Mouse (Mus musculus): Measurements from ENCODE around the gene Ankfy1. TPM values are rescaled to one million over a fixed set of nuclear protein-coding genes. Genes with fewer than 3 reads are reported as not detected.
A peak's percentile ranks its signal among the peaks of the same experiment; 100 is the strongest.

Ankfy1 gene
- polyA plus RNA-seq, 1 experiment from 2014 or later = 7.9 TPM

GRCm38 (mm10) chr11:72686697-72687096 lies 3.1 kb upstream of the Ankfy1 start:
- Histone ChIP-seq H3K36me3 (ENCODE audit: insufficient read depth, low read length) (peaks cover 2% of the 10 kb centered on the region; the same call in 1 of the 2 replicates), H3K9me3 (ENCODE audit: low read length) (no peaks in the 10 kb centered on the region), H3K4me1 (ENCODE audit: insufficient read depth, low read depth, low read length) (peaks cover 9% of the 10 kb centered on the region; the same call in 1 of the 2 replicates), H3K9ac (replicated peaks; ENCODE audit: low read depth) (no peak overlapping the region), H3K27ac (ENCODE audit: low read length) (no peak overlapping the region), H3K27me3 (replicated peaks; ENCODE audit: insufficient read depth, low read length) (no peaks in the 10 kb centered on the region), H3K4me3 (ENCODE audit: low read depth, low read length) (no peak overlapping the region), H3K4me2 (replicated peaks; ENCODE audit: low read depth, low read length) (no peak overlapping the region)
- no peak for ATAC-seq
- TF ChIP-seq CTCF (IDR thresholded peaks at IDR 0.05) (no peak), EP300 (IDR thresholded peaks at IDR 0.05) (no peak)
- no peak for DNase-seq (ENCODE audit: low spot score)

- WGBS = 4% methylated on average over 5 of the region's 5 CpGs
- DNase-seq (ENCODE audit: low spot score) = peak; percentile 13
- no peak for ATAC-seq
- H3K9me3 ChIP-seq (ENCODE audit: low read length) = no peaks in the 10 kb centered on the region
- H3K4me1 ChIP-seq (ENCODE audit: insufficient read depth, low read depth, low read length) = peaks cover 9% of the 10 kb centered on the region; the same call in 1 of the 2 replicates
- peaks cover 2% of the 10 kb centered on the region; the same call in 1 of the 2 replicates for H3K36me3 ChIP-seq (ENCODE audit: insufficient read depth, low read length)
- TF ChIP-seq CTCF (IDR thresholded peaks at IDR 0.05) (no peak), EP300 (IDR thresholded peaks at IDR 0.05) (no peak)
- no peak overlapping the region for H3K4me3 ChIP-seq (ENCODE audit: low read depth, low read length)
- H3K9ac ChIP-seq (replicated peaks; ENCODE audit: low read depth) = no peak overlapping the region
- H3K27me3 ChIP-seq (replicated peaks; ENCODE audit: insufficient read depth, low read length) = no peaks in the 10 kb centered on the region
- no peak overlapping the region for H3K4me2 ChIP-seq (replicated peaks; ENCODE audit: low read depth, low read length)
- H3K27ac ChIP-seq (ENCODE audit: low read length) = no peak overlapping the region
These were observed 1.6 kb upstream of the Ankfy1 start for GRCm38 (mm10) chr11:72688242-72688641.

GRCm38 (mm10) chr11:72689115-72689514 lies 691 bp upstream of the Ankfy1 start:
- Histone ChIP-seq H3K36me3 (ENCODE audit: insufficient read depth, low read length) (no peaks in the 10 kb centered on the region), H3K27ac (ENCODE audit: low read length) (no peak overlapping the region), H3K4me1 (ENCODE audit: insufficient read depth, low read depth, low read length) (peaks cover 9% of the 10 kb centered on the region; the same call in 1 of the 2 replicates), H3K9me3 (ENCODE audit: low read length) (no peaks in the 10 kb centered on the region), H3K4me3 (ENCODE audit: low read depth, low read length) (no peak overlapping the region), H3K4me2 (replicated peaks; ENCODE audit: low read depth, low read length) (peak overlapping the region; percentile 68), H3K9ac (replicated peaks; ENCODE audit: low read depth) (0 out of 2 replicates have a peak overlapping the region, but pooled peaks have one; percentile 84), H3K27me3 (replicated peaks; ENCODE audit: insufficient read depth, low read length) (no peaks in the 10 kb centered on the region)
- WGBS = 45% methylated on average over 3 of the region's 3 CpGs
- DNase-seq (ENCODE audit: low spot score) (peak; percentile 32), ATAC-seq (no peak)
- no peak for TF ChIP-seq CTCF (IDR thresholded peaks at IDR 0.05)
- no peak for TF ChIP-seq EP300 (IDR thresholded peaks at IDR 0.05)

- Histone ChIP-seq H3K4me2 (replicated peaks; ENCODE audit: low read depth, low read length) (no peak overlapping the region), H3K4me1 (ENCODE audit: insufficient read depth, low read depth, low read length) (peaks cover 9% of the 10 kb centered on the region; the same call in 1 of the 2 replicates), H3K27ac (ENCODE audit: low read length) (peak overlapping the region; percentile 34; the same call in 1 of the 2 replicates), H3K4me3 (ENCODE audit: low read depth, low read length) (no peak overlapping the region), H3K27me3 (replicated peaks; ENCODE audit: insufficient read depth, low read length) (no peaks in the 10 kb centered on the region), H3K9ac (replicated peaks; ENCODE audit: low read depth) (no peak overlapping the region), H3K9me3 (ENCODE audit: low read length) (no peaks in the 10 kb centered on the region), H3K36me3 (ENCODE audit: insufficient read depth, low read length) (no peaks in the 10 kb centered on the region)
- ATAC-seq (no peak), DNase-seq (ENCODE audit: low spot score) (no peak)
- 93% methylated on average over 4 of the region's 4 CpGs for WGBS
- TF ChIP-seq CTCF (IDR thresholded peaks at IDR 0.05) (no peak), EP300 (IDR thresholded peaks at IDR 0.05) (no peak)
These were observed 2.5 kb downstream of the Ankfy1 start for GRCm38 (mm10) chr11:72692353-72692752.

- Histone ChIP-seq H3K9me3 (ENCODE audit: low read length) (no peaks in the 10 kb centered on the region), H3K4me3 (ENCODE audit: low read depth, low read length) (no peak overlapping the region), H3K4me2 (replicated peaks; ENCODE audit: low read depth, low read length) (no peak overlapping the region), H3K36me3 (ENCODE audit: insufficient read depth, low read length) (no peaks in the 10 kb centered on the region), H3K9ac (replicated peaks; ENCODE audit: low read depth) (no peak overlapping the region), H3K27ac (ENCODE audit: low read length) (no peak overlapping the region), H3K4me1 (ENCODE audit: insufficient read depth, low read depth, low read length) (peaks cover 6% of the 10 kb centered on the region; the same call in 1 of the 2 replicates), H3K27me3 (replicated peaks; ENCODE audit: insufficient read depth, low read length) (no peaks in the 10 kb centered on the region)
- 83% methylated on average over 3 of the region's 3 CpGs for WGBS
- TF ChIP-seq EP300 (IDR thresholded peaks at IDR 0.05) (no peak), CTCF (IDR thresholded peaks at IDR 0.05) (no peak)
- DNase-seq (ENCODE audit: low spot score) (no peak), ATAC-seq (no peak)
These were observed 5.2 kb downstream of the Ankfy1 start for GRCm38 (mm10) chr11:72695025-72695424.

GRCm38 (mm10) chr11:72696368-72696971 lies 6.7 kb downstream of the Ankfy1 start:
- no peak for TF ChIP-seq EP300 (IDR thresholded peaks at IDR 0.05)
- no peak for TF ChIP-seq CTCF (IDR thresholded peaks at IDR 0.05)
- WGBS = 86% methylated on average over 2 of the region's 2 CpGs
- no peak overlapping the region for H3K27ac ChIP-seq (ENCODE audit: low read length)
- H3K27me3 ChIP-seq (replicated peaks; ENCODE audit: insufficient read depth, low read length) = no peaks in the 10 kb centered on the region
- H3K9ac ChIP-seq (replicated peaks; ENCODE audit: low read depth) = no peak overlapping the region
- no peaks in the 10 kb centered on the region; the same call in 1 of the 2 replicates for H3K36me3 ChIP-seq (ENCODE audit: insufficient read depth, low read length)
- no peaks in the 10 kb centered on the region for H3K9me3 ChIP-seq (ENCODE audit: low read length)
- DNase-seq (ENCODE audit: low spot score) (no peak), ATAC-seq (no peak)
- no peak overlapping the region for H3K4me2 ChIP-seq (replicated peaks; ENCODE audit: low read depth, low read length)
- no peaks in the 10 kb centered on the region for H3K4me1 ChIP-seq (ENCODE audit: insufficient read depth, low read depth, low read length)
- H3K4me3 ChIP-seq (ENCODE audit: low read depth, low read length) = no peak overlapping the region
